Mouse (Mus musculus) heart, postnatal 25 days (tissue): ENCODE measurements at regions not wholly inside any gene's neighbourhood (a gene's known extent, or its start where the extent isn't known, plus 50 kb on each side); places are given as distances from the start of the nearest gene placed in this dataset.

Source experiments
- DNase-seq: peaks from one replicate; pipeline ENCODE4 v3.0.0; 2022; ENCODE audit warnings: low spot score
- intact Hi-C: fragments of 180-260 bp; cut with DNase I; formaldehyde crosslinking; loops from one replicate; pipeline ENCODE4 v1.15.1; 2025

GRCm38 (mm10) chr5:119613981-119614770 is 56.3 kb upstream of the Tbx3 start:
- intact Hi-C loops = no loop called here

GRCm38 (mm10) chr5:119615681-119616080 is 54.8 kb upstream of the Tbx3 start:
- intact Hi-C loops = no loop called here
- DNase-seq = no peak

More at GRCm38 (mm10) chr5:119613981-119614770, 56.3 kb upstream of the Tbx3 start:
- DNase-seq = no peak

GRCm38 (mm10) chr5:119617856-119618255 is 52.6 kb upstream of the Tbx3 start:
- DNase-seq = no peak
- intact Hi-C loops = no loop called here

DNA sequence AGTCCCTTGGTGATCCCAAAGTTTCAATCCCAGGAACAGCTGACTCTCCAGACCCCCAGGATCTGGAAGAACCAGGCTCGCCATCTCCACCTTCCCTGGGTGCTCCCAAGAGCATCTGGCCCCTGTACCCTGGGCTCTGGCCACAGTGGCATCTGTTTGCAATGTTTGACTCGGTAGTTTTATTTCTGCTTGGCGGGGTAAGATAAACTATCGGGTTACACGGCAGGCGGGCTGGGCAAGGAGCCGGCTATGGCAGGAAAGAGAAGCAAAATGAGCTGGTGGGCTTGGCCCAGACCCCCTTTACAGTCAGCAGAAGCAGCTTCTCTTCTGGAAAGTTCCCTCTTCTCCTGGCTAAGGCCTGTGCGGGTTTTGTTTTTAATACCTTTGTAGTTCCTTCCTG is 50.6 kb upstream of the Tbx3 start:
- no peak for DNase-seq
- intact Hi-C loops = no loop called here
